Mouse (Mus musculus): ENCODE data around the gene Prkca. TPM values are rescaled to one million over a fixed set of nuclear protein-coding genes. Genes with fewer than 3 reads are reported as not detected.

The Prkca gene
- polyA plus RNA-seq, 1 experiment from 2014 or later = 7.6 TPM

DNA sequence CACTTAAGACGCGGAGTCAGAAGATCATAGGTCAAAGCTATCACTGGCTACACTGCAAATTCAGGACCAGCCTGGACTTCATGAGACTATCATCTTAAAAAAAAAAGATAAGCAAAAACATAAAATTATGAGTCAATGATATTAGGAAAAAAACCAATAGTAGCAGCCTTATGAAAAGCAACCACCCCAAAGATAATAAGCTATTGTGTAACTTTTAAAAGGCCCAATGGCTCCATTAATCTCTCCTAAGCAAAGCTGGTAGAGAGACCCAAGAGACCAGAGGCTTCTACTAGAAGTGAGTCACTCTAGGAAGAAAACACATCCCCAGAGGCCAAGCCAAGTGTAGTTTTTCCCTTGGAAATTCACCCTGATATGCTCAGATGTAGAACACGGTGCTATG, 185.7 kb downstream of the Prkca start:
- no peak overlapping the region for H3K27ac ChIP-seq (replicated peaks)
- H3K9ac ChIP-seq = no peak overlapping the region
- H3K4me2 ChIP-seq = no peak overlapping the region
- ATAC-seq (ENCODE audit: low read depth) = no peak
- H3K9me3 ChIP-seq = peaks cover 6% of the 10 kb centered on the region
- peaks cover 19% of the 10 kb centered on the region for H3K4me1 ChIP-seq (replicated peaks)
- H3K36me3 ChIP-seq = no peaks in the 10 kb centered on the region
- H3K27me3 ChIP-seq = no peaks in the 10 kb centered on the region
- H3K4me3 ChIP-seq = no peak overlapping the region
- 96% methylated on average over 3 of the region's 3 CpGs for WGBS

DNA sequence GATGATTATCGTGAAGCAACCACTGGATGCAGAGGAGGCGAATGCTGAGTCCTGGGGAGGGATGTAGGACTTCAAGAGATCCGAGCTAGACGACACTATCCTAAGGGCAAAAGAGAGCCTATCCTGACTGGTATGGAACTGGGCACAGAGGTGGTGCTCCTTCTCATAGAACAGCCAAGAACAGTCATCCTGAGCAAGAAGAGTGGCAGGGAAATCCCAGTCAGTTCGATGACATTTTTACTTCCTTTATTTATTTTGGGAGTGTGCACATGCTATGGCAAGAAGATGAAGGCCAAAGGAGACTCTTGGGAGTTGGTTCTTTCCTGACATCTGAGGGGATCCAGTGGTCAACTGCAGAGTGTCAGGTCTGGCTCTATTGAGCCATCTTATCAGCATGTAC, 186.7 kb downstream of the Prkca start:
- Histone ChIP-seq H3K4me2 (no peak overlapping the region), H3K9me3 (peaks cover 6% of the 10 kb centered on the region), H3K9ac (no peak overlapping the region), H3K36me3 (no peaks in the 10 kb centered on the region), H3K4me3 (no peak overlapping the region), H3K27ac (replicated peaks) (no peak overlapping the region), H3K27me3 (no peaks in the 10 kb centered on the region), H3K4me1 (replicated peaks) (peaks cover 19% of the 10 kb centered on the region)
- no peak for ATAC-seq (ENCODE audit: low read depth)
- 88% methylated on average over 5 of the region's 5 CpGs for WGBS

DNA sequence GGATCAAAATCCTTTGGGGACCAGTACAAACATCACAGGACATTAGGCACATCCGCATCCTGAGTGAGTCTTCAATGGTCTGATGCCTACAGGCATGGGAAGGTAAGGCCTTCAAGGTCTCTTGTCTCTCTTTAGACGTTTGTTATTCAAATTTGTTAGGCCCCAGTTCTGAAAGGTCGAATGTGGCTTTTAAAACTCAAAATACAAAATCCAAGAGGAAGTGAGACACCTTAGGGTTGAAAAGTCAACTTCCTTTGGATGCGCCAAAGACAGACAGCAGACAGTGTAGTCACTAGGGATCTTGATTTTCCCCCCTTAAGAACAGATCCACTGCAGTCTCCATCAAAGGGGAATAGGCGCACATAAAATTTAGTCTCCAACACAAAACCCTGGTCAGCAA, 187.6 kb downstream of the Prkca start:
- WGBS = 64% methylated on average over 5 of the region's 5 CpGs
- Histone ChIP-seq H3K27ac (replicated peaks) (no peak overlapping the region), H3K4me2 (no peak overlapping the region), H3K4me1 (replicated peaks) (peaks cover 25% of the 10 kb centered on the region), H3K36me3 (no peaks in the 10 kb centered on the region), H3K4me3 (no peak overlapping the region), H3K9me3 (peaks cover 6% of the 10 kb centered on the region), H3K9ac (no peak overlapping the region), H3K27me3 (no peaks in the 10 kb centered on the region)
- ATAC-seq (ENCODE audit: low read depth) = no peak

DNA sequence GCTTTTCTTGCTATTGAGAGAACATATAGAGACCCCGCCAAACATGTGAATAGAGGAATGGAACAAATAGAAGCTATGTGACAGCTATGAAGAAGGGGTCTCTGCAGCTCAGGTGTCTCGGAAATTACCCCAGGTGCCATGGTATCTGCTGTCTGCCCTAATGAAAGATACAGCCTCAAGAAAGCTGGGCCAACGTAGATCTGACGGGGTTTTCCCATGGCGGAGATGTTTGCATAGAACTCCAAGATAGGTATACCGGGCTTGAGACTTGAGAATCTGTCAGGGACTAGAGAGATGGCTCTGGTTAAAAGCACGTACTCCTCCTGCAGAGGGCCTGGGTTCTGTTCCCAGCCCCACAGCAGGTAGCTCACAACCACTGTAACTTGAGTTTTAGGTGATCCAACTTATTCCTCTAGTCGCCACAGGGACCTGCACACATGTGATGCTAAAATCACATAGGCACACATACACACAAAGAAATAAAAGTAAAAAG, 188.6 kb downstream of the Prkca start:
- 96% methylated on average over 8 of the region's 8 CpGs for WGBS
- Histone ChIP-seq H3K27ac (replicated peaks) (no peak overlapping the region), H3K9me3 (peaks cover 6% of the 10 kb centered on the region), H3K4me3 (no peak overlapping the region), H3K9ac (no peak overlapping the region), H3K27me3 (no peaks in the 10 kb centered on the region), H3K36me3 (no peaks in the 10 kb centered on the region), H3K4me2 (no peak overlapping the region), H3K4me1 (replicated peaks) (peaks cover 32% of the 10 kb centered on the region)
- no peak for ATAC-seq (ENCODE audit: low read depth)

DNA sequence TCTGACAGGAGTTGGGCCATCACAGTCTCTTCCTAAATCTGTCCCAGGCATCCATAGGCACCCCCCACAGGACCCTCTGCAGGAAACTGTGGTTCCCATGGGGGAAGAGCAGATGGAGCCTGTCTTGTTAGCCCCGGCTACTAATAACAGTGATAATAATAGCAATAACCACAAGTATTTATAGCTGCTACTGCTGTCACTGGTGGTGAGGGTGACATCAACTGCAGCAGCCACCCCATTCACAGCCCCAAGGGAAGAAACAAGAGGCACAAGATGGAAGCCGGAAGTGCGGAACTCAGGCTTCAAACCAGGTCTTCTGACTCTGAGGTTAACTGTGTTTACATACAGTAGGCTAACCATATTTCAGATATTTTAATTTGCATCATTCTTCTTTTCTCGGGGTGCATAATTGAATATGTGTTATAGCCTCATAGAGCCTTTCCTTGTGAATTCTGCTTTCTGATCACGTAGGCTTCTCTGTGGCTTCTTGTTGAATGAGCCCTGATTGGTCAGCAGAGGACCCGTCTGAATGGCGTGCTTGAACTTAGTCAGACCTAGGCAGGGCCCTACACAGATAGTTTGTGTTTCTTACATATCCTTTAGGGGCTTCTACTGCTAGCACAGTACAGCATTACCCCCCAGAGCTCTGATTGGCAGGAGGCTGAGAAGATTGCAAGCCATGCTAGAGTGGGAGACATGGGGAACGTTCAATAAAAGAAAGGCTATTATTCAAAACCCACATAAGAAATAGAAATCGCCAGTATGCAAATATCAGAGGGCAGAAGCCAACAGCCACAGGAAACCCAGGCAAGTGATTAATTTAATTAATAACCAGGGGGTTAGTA, 189.5 kb downstream of the Prkca start:
- Histone ChIP-seq H3K36me3 (no peaks in the 10 kb centered on the region), H3K27me3 (no peaks in the 10 kb centered on the region), H3K27ac (replicated peaks) (no peak overlapping the region), H3K4me1 (replicated peaks) (peaks cover 36% of the 10 kb centered on the region), H3K9ac (no peak overlapping the region), H3K4me3 (no peak overlapping the region), H3K9me3 (peaks cover 6% of the 10 kb centered on the region), H3K4me2 (no peak overlapping the region)
- 79% methylated on average over 9 of the region's 9 CpGs for WGBS
- ATAC-seq (ENCODE audit: low read depth) = no peak

DNA sequence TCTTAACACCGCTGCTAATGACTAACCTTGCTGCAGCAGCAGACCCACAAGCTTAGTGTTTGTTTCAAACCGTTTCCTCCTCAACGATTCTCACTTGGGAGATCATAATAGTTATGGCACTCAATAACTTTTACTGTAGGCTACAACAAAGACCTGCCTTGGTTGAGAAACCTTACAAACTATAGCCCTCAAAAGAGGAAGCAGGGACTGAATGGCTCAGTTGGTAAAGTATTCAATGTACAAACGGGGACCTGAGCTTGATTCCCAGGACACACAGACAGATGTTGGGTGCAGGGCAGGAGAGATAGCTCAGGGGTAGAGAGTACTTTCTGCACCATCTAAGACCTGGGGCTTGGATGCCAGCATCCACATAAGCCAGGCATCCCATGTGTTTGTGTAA, 191.1 kb downstream of the Prkca start:
- 45% methylated on average over 4 of the region's 4 CpGs for WGBS
- Histone ChIP-seq H3K9ac (no peak overlapping the region), H3K4me1 (replicated peaks) (peaks cover 50% of the 10 kb centered on the region), H3K27ac (replicated peaks) (no peak overlapping the region), H3K4me3 (no peak overlapping the region), H3K36me3 (no peaks in the 10 kb centered on the region), H3K27me3 (no peaks in the 10 kb centered on the region), H3K4me2 (no peak overlapping the region), H3K9me3 (no peaks in the 10 kb centered on the region)
- ATAC-seq (ENCODE audit: low read depth) = no peak

DNA sequence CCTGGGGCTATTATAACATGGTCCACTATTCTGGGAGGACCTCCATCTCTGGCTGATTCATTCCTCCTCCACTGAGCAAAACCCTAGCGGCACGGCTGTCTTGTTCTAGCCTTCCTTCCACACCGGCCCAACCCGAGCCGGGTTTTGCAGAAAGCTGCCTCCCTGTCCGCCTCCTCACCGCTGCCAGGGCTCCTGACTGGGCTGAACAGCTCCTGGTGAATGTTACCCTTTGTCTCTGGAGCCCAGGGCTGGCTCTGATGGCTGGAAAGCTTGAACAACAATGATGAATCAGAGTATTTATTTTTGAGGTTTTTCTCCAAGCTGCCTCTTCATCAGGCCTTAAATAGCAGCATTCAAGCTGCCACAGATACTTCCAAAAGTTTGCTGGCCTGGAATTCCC, 193.3 kb downstream of the Prkca start:
- Histone ChIP-seq H3K27ac (replicated peaks) (0 out of 2 replicates have a peak overlapping the region, but pooled peaks have one; percentile 15), H3K4me1 (replicated peaks) (peaks cover 67% of the 10 kb centered on the region), H3K9me3 (no peaks in the 10 kb centered on the region), H3K4me2 (no peak overlapping the region), H3K9ac (no peak overlapping the region), H3K27me3 (no peaks in the 10 kb centered on the region), H3K36me3 (no peaks in the 10 kb centered on the region), H3K4me3 (no peak overlapping the region)
- WGBS = 33% methylated on average over 7 of the region's 7 CpGs
- peak; percentile 42; the same call in 1 of the 2 replicates for ATAC-seq (ENCODE audit: low read depth)

DNA sequence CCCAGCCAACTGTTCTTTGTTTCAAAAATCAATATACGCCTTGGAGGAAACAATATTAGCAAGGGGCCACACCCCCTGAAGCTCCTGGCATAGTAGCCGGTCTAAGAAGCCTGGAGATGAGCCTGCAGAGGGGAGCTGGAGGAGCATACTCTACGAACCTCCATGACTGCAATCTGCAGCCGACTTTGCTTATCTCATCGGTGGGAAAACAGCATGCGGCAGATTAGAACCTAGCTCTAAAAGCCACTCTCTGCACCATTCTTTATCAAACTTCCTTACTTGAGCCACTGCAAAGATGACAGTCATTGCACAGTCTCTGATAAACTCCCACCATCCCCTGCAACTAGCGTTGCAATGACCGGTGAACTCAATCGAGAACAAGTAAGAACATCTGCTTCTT, 194.5 kb downstream of the Prkca start:
- H3K4me1 ChIP-seq (replicated peaks) = peaks cover 73% of the 10 kb centered on the region
- WGBS = 73% methylated on average over 9 of the region's 9 CpGs
- H3K27ac ChIP-seq (replicated peaks) = peak overlapping the region; percentile 66
- H3K36me3 ChIP-seq = no peaks in the 10 kb centered on the region
- H3K4me3 ChIP-seq = no peak overlapping the region
- no peak for ATAC-seq (ENCODE audit: low read depth)
- H3K4me2 ChIP-seq = no peak overlapping the region
- no peak overlapping the region for H3K9ac ChIP-seq
- no peaks in the 10 kb centered on the region for H3K9me3 ChIP-seq
- H3K27me3 ChIP-seq = no peaks in the 10 kb centered on the region

DNA sequence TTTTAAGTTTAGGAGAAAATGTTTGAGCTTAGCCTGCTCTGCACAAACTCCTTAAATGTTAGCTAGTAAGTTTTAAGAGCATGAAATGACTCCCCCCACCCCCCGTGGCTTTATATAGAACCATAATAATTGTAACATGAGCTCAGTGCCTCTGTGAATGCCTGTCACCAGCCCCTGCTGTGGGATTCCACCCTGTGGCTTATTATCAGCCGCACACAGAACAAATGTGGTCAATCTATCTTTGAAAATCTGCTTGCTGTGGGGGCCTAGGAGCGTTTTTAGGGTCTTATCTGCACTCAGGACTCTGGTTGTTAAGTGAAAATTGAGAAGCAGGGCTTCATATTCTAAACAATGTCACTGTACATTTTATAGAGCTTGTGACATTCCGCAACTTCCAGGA, 195.2 kb downstream of the Prkca start:
- H3K4me1 ChIP-seq (replicated peaks) = peaks cover 68% of the 10 kb centered on the region

DNA sequence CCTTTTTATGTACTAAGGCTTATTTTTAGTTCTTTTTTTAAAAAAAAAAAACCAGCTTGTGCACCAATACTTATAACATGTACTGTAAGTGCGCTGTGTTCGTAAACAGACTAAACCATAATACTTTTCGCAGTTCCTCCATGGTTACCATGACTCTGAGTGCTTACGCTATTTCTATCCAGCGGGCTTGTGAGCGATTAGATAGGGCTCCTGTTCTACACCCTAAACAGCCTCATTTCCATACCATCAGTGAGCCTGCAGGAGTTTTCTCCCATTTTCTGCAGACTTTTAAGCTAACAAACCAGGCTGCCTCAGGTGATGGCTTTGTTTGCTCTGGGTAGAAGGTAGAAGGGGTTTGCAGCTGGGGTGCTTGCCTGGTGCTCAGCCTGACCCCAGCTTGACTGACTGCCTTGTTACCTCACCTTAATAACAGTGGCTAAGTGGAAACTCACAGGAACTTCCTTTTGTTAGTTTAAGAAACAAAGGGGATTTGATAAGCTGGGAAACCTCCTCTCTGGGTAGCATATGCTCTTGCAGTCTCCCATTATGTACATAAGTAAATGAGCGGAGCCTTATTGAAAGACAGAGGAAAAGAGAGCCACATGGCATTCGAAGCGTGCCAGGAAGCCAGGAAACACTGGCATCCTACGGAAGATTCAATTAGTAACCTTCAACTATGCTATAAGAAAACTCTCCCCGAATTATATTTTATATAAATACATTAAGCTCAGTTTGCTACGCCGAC, 197.8 kb downstream of the Prkca start:
- no peak overlapping the region for H3K4me2 ChIP-seq

More for the DNA sequence above, 195.2 kb downstream of the Prkca start:
- Histone ChIP-seq H3K36me3 (no peaks in the 10 kb centered on the region), H3K27ac (replicated peaks) (peak overlapping the region; percentile 66), H3K9me3 (no peaks in the 10 kb centered on the region), H3K9ac (0 out of 2 replicates have a peak overlapping the region, but pooled peaks have one; percentile 31), H3K4me2 (no peak overlapping the region), H3K27me3 (no peaks in the 10 kb centered on the region), H3K4me3 (no peak overlapping the region)
- ATAC-seq (ENCODE audit: low read depth) = no peak
- 28% methylated on average over 4 of the region's 4 CpGs for WGBS

DNA sequence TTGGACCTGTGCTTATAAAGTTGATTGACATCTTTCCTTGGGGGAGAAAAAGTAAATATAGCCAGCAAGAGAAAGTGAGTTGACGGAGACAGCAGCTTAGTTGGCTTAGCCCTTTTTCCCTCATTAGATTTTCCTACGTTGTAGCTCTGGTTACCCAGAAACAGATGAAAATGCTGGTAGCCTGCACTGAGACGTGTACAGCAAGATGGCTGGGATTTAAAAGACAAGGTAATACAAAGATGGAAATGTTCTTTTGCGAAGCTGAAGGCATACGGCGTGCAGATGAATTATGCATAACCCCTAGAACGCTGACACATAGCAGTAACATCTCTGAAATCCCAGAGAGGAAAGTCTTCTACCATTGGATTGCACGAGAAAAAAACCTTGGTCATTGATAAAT, 198.6 kb downstream of the Prkca start:
- no peaks in the 10 kb centered on the region for H3K36me3 ChIP-seq
- WGBS = 71% methylated on average over 8 of the region's 8 CpGs
- H3K27ac ChIP-seq (replicated peaks) = no peak overlapping the region
- no peak overlapping the region for H3K9ac ChIP-seq
- no peak overlapping the region for H3K4me2 ChIP-seq
- no peaks in the 10 kb centered on the region for H3K27me3 ChIP-seq
- ATAC-seq (ENCODE audit: low read depth) = no peak
- no peak overlapping the region for H3K4me3 ChIP-seq
- H3K9me3 ChIP-seq = no peaks in the 10 kb centered on the region
- H3K4me1 ChIP-seq (replicated peaks) = peaks cover 44% of the 10 kb centered on the region

More for the DNA sequence above, 197.8 kb downstream of the Prkca start:
- whole genome bisulfite sequencing = 62% methylated on average over 13 of the region's 13 CpGs
- H3K36me3 ChIP-seq = no peaks in the 10 kb centered on the region
- no peaks in the 10 kb centered on the region for H3K27me3 ChIP-seq
- H3K9me3 ChIP-seq = no peaks in the 10 kb centered on the region
- peak overlapping the region; percentile 71 for H3K27ac ChIP-seq (replicated peaks)
- H3K9ac ChIP-seq = peak overlapping the region; percentile 34; the same call in 1 of the 2 replicates
- H3K4me1 ChIP-seq (replicated peaks) = peaks cover 51% of the 10 kb centered on the region
- ATAC-seq (ENCODE audit: low read depth) = no peak
- no peak overlapping the region for H3K4me3 ChIP-seq

DNA sequence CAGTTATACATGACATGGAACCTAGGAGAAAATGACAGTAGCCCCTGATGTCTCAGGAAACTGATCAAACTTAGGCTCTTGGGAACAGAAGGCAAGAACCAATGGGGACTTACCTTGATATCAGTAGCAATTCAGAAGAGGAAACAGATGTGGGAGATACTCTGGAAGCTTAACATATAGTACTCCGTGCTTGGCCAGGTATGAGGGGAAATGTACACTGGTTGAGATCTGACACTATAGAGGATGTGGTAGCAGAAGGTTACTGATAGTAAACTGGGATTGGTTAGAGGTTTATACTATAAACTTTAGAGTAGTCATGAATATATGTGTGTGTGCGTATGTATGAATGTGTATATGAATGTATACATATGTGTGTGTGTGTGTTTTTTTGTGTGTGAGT, 200.0 kb downstream of the Prkca start:
- no peaks in the 10 kb centered on the region for H3K27me3 ChIP-seq
- no peak overlapping the region for H3K9ac ChIP-seq
- no peak overlapping the region for H3K4me2 ChIP-seq
- H3K27ac ChIP-seq (replicated peaks) = no peak overlapping the region
- no peak overlapping the region for H3K4me3 ChIP-seq
- WGBS = 89% methylated on average over 2 of the region's 2 CpGs
- no peak for ATAC-seq (ENCODE audit: low read depth)
- H3K4me1 ChIP-seq (replicated peaks) = peaks cover 35% of the 10 kb centered on the region
- no peaks in the 10 kb centered on the region for H3K9me3 ChIP-seq
- no peaks in the 10 kb centered on the region for H3K36me3 ChIP-seq
